Mouse (Mus musculus) myocyte (in vitro differentiated cells): ENCODE measurements around the gene Actr5. TPM values are rescaled to one million over a fixed set of nuclear protein-coding genes. Genes with fewer than 3 reads are reported as not detected.

ENCODE experiments used
- H3K27me3 ChIP-seq: one replicate; pipeline ENCODE4 v1.6.1; 2011; ENCODE audit not compliant: control insufficient read depth, insufficient read depth, insufficient read length
- H3K36me3 ChIP-seq: one replicate; pipeline ENCODE4 v1.6.1; 2011; ENCODE audit not compliant: control insufficient read depth, insufficient read depth
- H3K4me2 ChIP-seq: one replicate; pipeline ENCODE4 v1.6.1; 2011; ENCODE audit warnings: low read depth, control low read depth
- H3K4me3 ChIP-seq: one replicate; pipeline ENCODE4 v1.5.1; 2011; ENCODE audit warnings: mild to moderate bottlenecking, control low read depth, moderate library complexity
- H3K79me2 ChIP-seq: one replicate; pipeline ENCODE4 v1.6.1; 2011; ENCODE audit not compliant: control insufficient read depth, insufficient read depth
- H3ac ChIP-seq: one replicate; pipeline ENCODE4 v1.6.1; 2011; ENCODE audit not compliant: control insufficient read depth, insufficient read length
- CEBPB ChIP-seq: IDR thresholded peaks from 2 replicates; pipeline ENCODE4 v1.6.1; 2011; ENCODE audit warnings: mild to moderate bottlenecking, moderate library complexity; ENCODE audit not compliant: poor library complexity, insufficient read depth, severe bottlenecking
- E2F4 ChIP-seq: IDR thresholded peaks from one replicate; pipeline ENCODE4 v1.6.1; 2011; ENCODE audit warnings: mild to moderate bottlenecking, control low read depth, moderate library complexity; ENCODE audit not compliant: insufficient read depth
- MAX ChIP-seq: IDR thresholded peaks from one replicate; pipeline ENCODE4 v1.6.1; 2011; ENCODE audit warnings: low read depth, mild to moderate bottlenecking, control low read depth
- MYOD1 ChIP-seq, 3 experiments: IDR thresholded peaks; one replicate each; pipeline ENCODE4 v1.6.1; 2011; ENCODE audit warnings: control low read depth in 2 of 3, low read depth in 2 of 3, mild to moderate bottlenecking in 2 of 3, moderate library complexity in 1 of 3; ENCODE audit not compliant: insufficient read length in 2 of 3, control insufficient read depth in 1 of 3
- MYOG ChIP-seq, 3 experiments: IDR thresholded peaks; one replicate each; pipeline ENCODE4 v1.6.1; 2011; ENCODE audit warnings: control low read depth in 2 of 3, low read depth in 2 of 3, mild to moderate bottlenecking in 2 of 3; ENCODE audit not compliant: insufficient read length in 2 of 3, control insufficient read depth in 1 of 3, insufficient read depth in 1 of 3
- POLR2A ChIP-seq: IDR thresholded peaks from one replicate; pipeline ENCODE4 v1.6.1; 2011; ENCODE audit warnings: low read depth, mild to moderate bottlenecking, control low read depth, moderate library complexity; ENCODE audit not compliant: insufficient read length
- POLR2AphosphoS2 ChIP-seq: IDR thresholded peaks from one replicate; pipeline ENCODE4 v1.6.1; 2011; ENCODE audit warnings: low read depth, control low read depth; ENCODE audit not compliant: insufficient read length
- REST ChIP-seq: IDR thresholded peaks from one replicate; pipeline ENCODE4 v1.6.1; 2011; ENCODE audit warnings: mild to moderate bottlenecking, control low read depth, moderate library complexity; ENCODE audit not compliant: insufficient read depth, insufficient read length
- SRF ChIP-seq: IDR thresholded peaks from one replicate; pipeline ENCODE4 v1.6.1; 2011; ENCODE audit warnings: low read depth; ENCODE audit not compliant: control insufficient read depth, insufficient read length
- TCF12 ChIP-seq: IDR thresholded peaks from one replicate; pipeline ENCODE4 v1.6.1; 2011; ENCODE audit warnings: mild to moderate bottlenecking, control low read depth; ENCODE audit not compliant: poor library complexity, insufficient read depth, severe bottlenecking
- TCF3 ChIP-seq: IDR thresholded peaks from one replicate; pipeline ENCODE4 v1.6.1; 2011; ENCODE audit warnings: low read depth, control low read depth; ENCODE audit not compliant: insufficient read length
- USF1 ChIP-seq: IDR thresholded peaks from one replicate; pipeline ENCODE4 v1.6.1; 2011; ENCODE audit warnings: low read depth, mild to moderate bottlenecking, control low read depth, moderate library complexity
- polyA plus RNA-seq: library from polyadenylated mRNA; unstranded; fragments of >200 nt; fragmentation: generic; extraction: Trizol; gene quantifications from one replicate; pipeline ENCODE4 v1.2.1, GENCODE M21; 2012; ENCODE audit warnings: missing spikeins

Gene Actr5
- polyA plus RNA-seq, 1 experiment = 6.5 TPM

DNA sequence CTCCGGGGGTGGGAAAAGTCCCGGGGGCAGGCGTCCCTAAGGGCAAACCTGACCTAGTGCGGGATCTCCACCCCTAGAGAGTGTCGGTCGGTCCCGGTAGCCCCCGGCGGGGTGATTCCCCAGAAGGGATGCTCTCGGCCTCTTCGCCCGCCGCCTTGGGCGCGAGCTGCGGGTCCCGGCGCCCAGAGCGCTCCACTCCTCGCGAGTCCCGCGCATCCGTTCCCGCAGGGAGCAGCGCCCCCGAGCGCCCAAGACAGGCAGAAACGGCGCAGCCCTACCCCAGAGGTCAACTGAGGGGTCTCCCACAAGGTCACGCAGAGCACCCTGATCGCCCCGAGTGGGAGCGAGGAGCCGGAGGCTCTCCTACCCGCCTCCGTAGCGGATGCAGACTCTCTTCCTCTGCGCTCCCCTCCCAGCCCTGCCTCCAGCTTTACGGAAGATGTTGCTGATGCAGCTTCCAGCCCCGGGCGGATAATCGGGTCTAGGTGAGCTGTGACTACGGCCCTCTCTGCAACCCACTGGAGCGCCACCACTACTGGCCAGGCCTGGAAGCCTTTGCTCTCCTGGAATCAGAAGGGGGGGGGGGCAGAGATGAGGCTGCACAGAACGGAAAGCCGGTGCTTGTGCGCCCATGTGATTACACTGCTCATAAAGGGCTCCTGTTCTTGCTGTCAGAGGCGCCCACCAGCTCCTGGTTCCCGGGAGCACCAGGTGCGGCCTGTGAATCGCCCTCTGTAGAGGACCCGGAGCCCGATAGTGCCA is 43.2 kb downstream of the Actr5 start:
- no peaks in the 10 kb centered on the region for H3K36me3 ChIP-seq
- no peak overlapping the region for H3K4me3 ChIP-seq
- peaks cover 53% of the 10 kb centered on the region for H3K27me3 ChIP-seq

DNA sequence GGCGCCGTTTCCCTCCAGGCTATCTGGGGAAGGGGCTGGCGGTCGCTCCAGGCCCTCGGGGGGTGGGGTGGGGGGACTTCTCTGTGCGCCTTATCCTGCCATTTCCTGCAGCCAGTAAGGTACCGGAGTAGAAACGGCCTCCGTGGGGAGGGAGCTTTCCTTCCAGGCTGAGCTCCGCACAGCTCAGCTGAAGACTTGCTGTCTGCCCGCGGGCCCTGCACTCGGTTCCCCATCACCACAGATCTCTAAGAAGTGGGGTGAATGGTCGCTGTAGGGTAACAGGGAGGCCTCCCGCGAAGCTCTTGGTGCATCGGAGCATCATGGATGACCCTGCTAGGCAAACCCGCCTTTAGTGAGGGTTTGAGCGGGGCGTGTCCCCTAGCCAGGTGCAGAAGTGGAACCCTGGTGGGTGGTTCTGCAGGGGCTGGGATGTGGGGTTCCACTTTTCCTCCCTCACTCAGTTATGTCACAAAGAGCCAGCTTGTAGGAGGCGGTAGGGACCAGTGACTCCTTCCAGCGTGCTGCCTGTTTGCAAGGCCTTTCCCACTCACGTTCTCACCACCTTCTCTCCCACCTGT is 43.8 kb downstream of the Actr5 start:
- H3K4me2 ChIP-seq = no peak overlapping the region
- H3K27me3 ChIP-seq = peaks cover 56% of the 10 kb centered on the region

More for the DNA sequence above, 43.2 kb downstream of the Actr5 start:
- no peak for TF ChIP-seq REST
- TF ChIP-seq SRF = no peak
- TF ChIP-seq POLR2A = no peak
- no peak for TF ChIP-seq USF1
- no peak for TF ChIP-seq TCF3
- TF ChIP-seq TCF12 = no peak
- TF ChIP-seq E2F4 = no peak
- no peak for TF ChIP-seq MYOG (IDR thresholded peaks at IDR 0.05; ENCODE audit: control insufficient read depth in 1 of 3, insufficient read depth in 1 of 3, insufficient read length in 2 of 3, low read depth in 2 of 3)
- TF ChIP-seq MAX = no peak
- no peak for TF ChIP-seq CEBPB
- TF ChIP-seq MYOD1 (IDR thresholded peaks at IDR 0.05; ENCODE audit: control insufficient read depth in 1 of 3, insufficient read length in 2 of 3, low read depth in 2 of 3) = no peak
- TF ChIP-seq POLR2AphosphoS2 = no peak
- H3ac ChIP-seq = no peak overlapping the region
- no peak overlapping the region for H3K4me2 ChIP-seq
- H3K79me2 ChIP-seq = no peaks in the 10 kb centered on the region

DNA sequence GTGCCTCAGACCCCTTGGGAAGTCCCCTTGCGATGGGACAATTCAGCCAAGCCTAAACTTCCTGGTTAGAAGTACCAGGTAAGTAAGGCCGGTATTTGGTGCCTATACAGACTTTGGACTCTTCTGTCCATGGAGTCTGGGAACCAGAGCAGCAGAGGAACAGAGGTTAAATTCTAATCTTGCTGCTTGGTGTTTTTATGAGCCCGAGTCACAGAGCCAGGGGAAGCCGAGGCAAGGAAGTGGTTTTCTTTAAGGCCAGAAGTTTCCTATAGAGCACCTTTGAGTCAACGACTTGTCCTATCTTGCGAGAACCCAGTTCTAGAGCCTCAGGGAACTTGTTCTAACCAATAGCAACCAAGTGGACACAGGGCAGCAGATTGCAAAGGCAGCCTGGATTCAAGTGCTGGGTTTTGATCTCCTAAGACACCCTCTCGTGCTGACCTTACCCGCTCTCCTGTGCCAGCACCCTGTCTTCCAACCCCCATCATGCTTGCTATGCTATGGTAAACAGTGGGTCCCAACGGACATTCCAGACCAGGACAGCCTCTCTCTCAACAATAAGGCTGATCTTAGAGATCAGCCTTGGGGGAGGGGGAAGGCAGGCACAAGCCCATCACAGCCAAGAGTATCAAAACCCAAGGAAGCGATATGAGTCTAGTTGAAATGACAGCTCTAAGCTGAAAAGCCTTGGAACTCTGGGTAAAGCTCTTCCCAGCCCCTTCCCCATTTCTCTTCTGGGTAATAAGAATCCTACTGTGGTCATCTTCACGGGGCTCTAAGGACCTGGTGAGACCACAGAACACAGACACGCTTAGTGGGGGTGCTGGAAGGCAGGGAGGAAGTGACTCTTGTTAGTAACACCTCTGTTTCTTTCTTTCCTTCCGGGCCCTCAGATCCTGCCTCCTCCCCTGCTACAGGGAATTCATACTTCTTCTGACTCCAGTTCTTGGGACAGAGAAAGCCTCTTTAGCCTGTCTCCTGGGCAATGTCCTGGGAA is 44.8 kb downstream of the Actr5 start:
- Histone ChIP-seq H3K36me3 (no peaks in the 10 kb centered on the region), H3K4me2 (no peak overlapping the region), H3K4me3 (no peak overlapping the region), H3K27me3 (peaks cover 66% of the 10 kb centered on the region), H3ac (no peak overlapping the region), H3K79me2 (no peaks in the 10 kb centered on the region)
- TF ChIP-seq MYOG (IDR thresholded peaks at IDR 0.05; ENCODE audit: control insufficient read depth in 1 of 3, insufficient read depth in 1 of 3, insufficient read length in 2 of 3, low read depth in 2 of 3) (no peak), POLR2A (no peak), CEBPB (no peak), REST (no peak), SRF (no peak), TCF12 (no peak)

More for the DNA sequence above, 43.8 kb downstream of the Actr5 start:
- Histone ChIP-seq H3ac (no peak overlapping the region), H3K79me2 (no peaks in the 10 kb centered on the region), H3K36me3 (no peaks in the 10 kb centered on the region), H3K4me3 (no peak overlapping the region)
- no peak for TF ChIP-seq POLR2AphosphoS2

DNA sequence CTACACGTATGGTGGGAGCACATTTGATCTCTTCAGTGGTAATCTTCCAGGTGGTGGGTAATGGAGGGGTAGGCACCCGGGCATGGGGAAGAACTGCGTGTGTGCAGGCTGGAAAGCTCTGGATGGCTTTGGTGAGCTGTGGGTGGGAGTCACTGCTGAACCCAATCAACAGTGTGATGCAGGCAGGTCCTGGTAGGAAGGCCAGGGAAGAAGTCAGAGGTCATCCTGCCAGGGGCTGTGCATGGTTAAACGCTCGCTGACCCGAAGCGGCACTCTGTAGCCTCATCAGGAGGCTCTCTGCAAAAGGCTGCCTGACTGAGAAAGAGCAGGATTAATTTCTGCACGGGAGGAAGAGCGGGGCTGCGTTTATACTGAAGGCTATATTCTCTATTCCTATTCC is 45.9 kb downstream of the Actr5 start:
- Histone ChIP-seq H3K4me2 (no peak overlapping the region), H3K79me2 (no peaks in the 10 kb centered on the region), H3K4me3 (no peak overlapping the region), H3ac (no peak overlapping the region), H3K36me3 (no peaks in the 10 kb centered on the region), H3K27me3 (peaks cover 66% of the 10 kb centered on the region)
- TF ChIP-seq POLR2AphosphoS2 (no peak), POLR2A (no peak), MYOG (IDR thresholded peaks at IDR 0.05; ENCODE audit: control insufficient read depth in 1 of 3, insufficient read depth in 1 of 3, insufficient read length in 2 of 3, low read depth in 2 of 3) (no peak), MAX (no peak), MYOD1 (IDR thresholded peaks at IDR 0.05; ENCODE audit: control insufficient read depth in 1 of 3, insufficient read length in 2 of 3, low read depth in 2 of 3) (no peak), USF1 (no peak), TCF12 (no peak), REST (no peak), CEBPB (no peak)

GRCm38 (mm10) chr2:158672829-158673228 is 48.1 kb downstream of the Actr5 start:
- Histone ChIP-seq H3K4me3 (no peak overlapping the region), H3ac (no peak overlapping the region), H3K27me3 (peaks cover 53% of the 10 kb centered on the region), H3K4me2 (no peak overlapping the region), H3K79me2 (no peaks in the 10 kb centered on the region), H3K36me3 (no peaks in the 10 kb centered on the region)
- TF ChIP-seq MYOG (IDR thresholded peaks at IDR 0.05; ENCODE audit: control insufficient read depth in 1 of 3, insufficient read depth in 1 of 3, insufficient read length in 2 of 3, low read depth in 2 of 3) = no peak
- TF ChIP-seq TCF12 = no peak
- no peak for TF ChIP-seq CEBPB
- TF ChIP-seq TCF3 = no peak
- no peak for TF ChIP-seq SRF
- no peak for TF ChIP-seq POLR2A
- no peak for TF ChIP-seq USF1
- TF ChIP-seq POLR2AphosphoS2 = no peak
- no peak for TF ChIP-seq MAX
